Mouse (Mus musculus): Measurements from ENCODE around the gene Serbp1. TPM values are rescaled to one million over a fixed set of nuclear protein-coding genes. Genes with fewer than 3 reads are reported as not detected.

Serbp1 gene
- 886 TPM for polyA plus RNA-seq (2014; fragmentation: Illumina TruSeq; extraction: RNeasy Lipid Tissue Mini Kit (QIAGEN cat#74804); ENCODE audit: low replicate concordance)

GRCm38 (mm10) chr6:67237977-67238376, at the start of gene Serbp1:
Gene Serbp1, plus strand, starts transcription at chr6:67238176.

Other genes starting within 250 kb of the Serbp1 start
- gene Gadd45a, start 200.7 kb upstream of the Serbp1 start, polyA plus RNA-seq (2014; fragmentation: Illumina TruSeq; extraction: RNeasy Lipid Tissue Mini Kit (QIAGEN cat#74804); ENCODE audit: low replicate concordance): 99.0 TPM
- gene Il12rb2, start 138.0 kb downstream of the Serbp1 start, polyA plus RNA-seq (2014; fragmentation: Illumina TruSeq; extraction: RNeasy Lipid Tissue Mini Kit (QIAGEN cat#74804); ENCODE audit: low replicate concordance): 2.8 TPM

Data from small intestine, adult 10 weeks (tissue).